Mouse (Mus musculus) heart, postnatal 10 days (tissue): ENCODE measurements around the gene Psma7. TPM values are rescaled to one million over a fixed set of nuclear protein-coding genes. Genes with fewer than 3 reads are reported as not detected.

ENCODE experiments used
- DNase-seq, 2 experiments: peaks; one replicate each; pipeline ENCODE4 v3.0.0; 2021
- intact Hi-C: fragments of 180-260 bp; cut with DNase I; formaldehyde crosslinking; loops from one replicate; pipeline ENCODE4 v1.15.1; 2025
- total RNA-seq, 2 experiments: library from RNA; stranded (reverse); gene quantifications; 2 replicates each; pipeline ENCODE4 v1.2.3; 2021

Gene Psma7
- total RNA-seq, 2 experiments from 2014 or later, result 187 to 188 TPM

GRCm38 (mm10) chr2:180010686-180011085 lies 31.5 kb downstream of the Psma7 start:
- DNase-seq, result no peak
- intact Hi-C loops, result no loop called here

GRCm38 (mm10) chr2:180006352-180007017 lies 35.7 kb downstream of the Psma7 start:
- intact Hi-C loops, result no loop called here
- DNase-seq, result no peak

GRCm38 (mm10) chr2:180005656-180006351 lies 36.4 kb downstream of the Psma7 start:
- intact Hi-C loops, result no loop called here
- DNase-seq, result no peak

GRCm38 (mm10) chr2:180001635-180002034 lies 40.6 kb downstream of the Psma7 start:
- no peak for DNase-seq
- intact Hi-C loops, result no loop called here

GRCm38 (mm10) chr2:179998431-179998830 lies 43.8 kb downstream of the Psma7 start:
- DNase-seq, result no peak
- intact Hi-C loops, result no loop called here

- intact Hi-C loops, result no loop called here
- DNase-seq, result no peak
Observed at GRCm38 (mm10) chr2:179993071-179993470, 49.2 kb downstream of the Psma7 start.

- intact Hi-C loops, result no loop called here
Observed at GRCm38 (mm10) chr2:179989098-179989497, 53.1 kb downstream of the Psma7 start.

GRCm38 (mm10) chr2:179986437-179987022 lies 55.7 kb downstream of the Psma7 start:
- DNase-seq, result no peak
- intact Hi-C loops, result no loop called here

More at GRCm38 (mm10) chr2:179989098-179989497, 53.1 kb downstream of the Psma7 start:
- DNase-seq, result no peak

Other genes starting within 250 kb of the Psma7 start
- gene Taf4, start 65.8 kb downstream of the Psma7 start, total RNA-seq, result 10 to 100 TPM; 22.1 to 24.3 TPM
- 10 to 100 TPM; 50.7 to 52.8 TPM for gene Lsm14b, start 17.4 kb downstream of the Psma7 start, total RNA-seq
- 1 to 10 TPM; 2.7 to 4.0 TPM for gene Ss18l1, start 76 bp upstream of the Psma7 start, total RNA-seq
- 10 to 100 TPM; 15.5 to 16.0 TPM for gene Mtg2, start 28.2 kb upstream of the Psma7 start, total RNA-seq
- gene Hrh3, start 62.1 kb upstream of the Psma7 start, total RNA-seq, result not detected
- gene Osbpl2, start 76.9 kb upstream of the Psma7 start, total RNA-seq, result 10 to 100 TPM; 31.2 to 37.0 TPM
- 10 to 100 TPM; 94.1 to 99.3 TPM for gene Adrm1, start 129.1 kb upstream of the Psma7 start, total RNA-seq
- 10 to 100 TPM; 44.6 to 46.5 TPM for gene Lama5, start 183.4 kb upstream of the Psma7 start, total RNA-seq
- 100 to 1,000 TPM; 575 to 597 TPM for gene Rps21, start 214.9 kb upstream of the Psma7 start, total RNA-seq
- gene Cables2, start 231.1 kb upstream of the Psma7 start, total RNA-seq, result 10 to 100 TPM; 16.5 to 16.7 TPM
- not detected for gene Rbbp8nl, start 247.4 kb upstream of the Psma7 start, total RNA-seq